Mouse (Mus musculus) midbrain, embryonic 14.5 days (tissue): ENCODE measurements around the gene Adgrb3. TPM values are rescaled to one million over a fixed set of nuclear protein-coding genes. Genes with fewer than 3 reads are reported as not detected.
A peak's percentile ranks its signal among the peaks of the same experiment; 100 is the strongest.
"Not testable (repeated sequence)": the region's sequence is repeated elsewhere in the genome, so short reads cannot be mapped to it uniquely, and the experiment has no call there.

Source experiments
- ATAC-seq: fragments of 200-750 bp; cut with Nextera tagmentation; 2 replicates; pipeline ENCODE4 v1.8.0; 2017; ENCODE audit warnings: moderate number of reproducible peaks, moderate library complexity; ENCODE audit not compliant: low FRiP score, low TSS enrichment
- DNase-seq: peaks from one replicate; pipeline ENCODE4 v3.0.0-alpha.2; 2015
- H3K27ac ChIP-seq: fragments of 300-500 bp; sonication (generic); replicated peaks from 2 replicates; pipeline ENCODE4 v1.5.1; 2014; ENCODE audit warnings: mild to moderate bottlenecking, low read depth, low read length, moderate library complexity
- H3K27me3 ChIP-seq: fragments of 300-500 bp; sonication (generic); 2 replicates; pipeline ENCODE4 v1.6.1; 2014; ENCODE audit warnings: low read length, control low read depth, mixed read lengths; ENCODE audit not compliant: control insufficient read depth, insufficient read depth
- H3K36me3 ChIP-seq: fragments of 300-500 bp; sonication (generic); 2 replicates; pipeline ENCODE4 v1.6.1; 2014; ENCODE audit warnings: low read length, control low read depth; ENCODE audit not compliant: control insufficient read depth, insufficient read depth
- H3K4me1 ChIP-seq: fragments of 300-500 bp; sonication (generic); 2 replicates; pipeline ENCODE4 v1.6.1; 2014; ENCODE audit warnings: mild to moderate bottlenecking, antibody characterized with exemption, low read length, control low read depth; ENCODE audit not compliant: control insufficient read depth, insufficient read depth
- H3K4me2 ChIP-seq: fragments of 300-500 bp; sonication (generic); 2 replicates; pipeline ENCODE4 v1.6.1; 2014; ENCODE audit warnings: mild to moderate bottlenecking, low read length, moderate library complexity
- H3K4me3 ChIP-seq: fragments of 300-500 bp; sonication (generic); replicated peaks from 2 replicates; pipeline ENCODE4 v1.5.1; 2014; ENCODE audit warnings: low read depth, low read length
- H3K9ac ChIP-seq: fragments of 300-500 bp; sonication (generic); replicated peaks from 2 replicates; pipeline ENCODE4 v1.6.1; 2014; ENCODE audit warnings: mild to moderate bottlenecking, low read length, moderate library complexity
- H3K9me3 ChIP-seq: fragments of 300-500 bp; sonication (generic); 2 replicates; pipeline ENCODE4 v1.6.1; 2016; ENCODE audit warnings: low read length, control low read depth, mixed read lengths; ENCODE audit not compliant: control insufficient read depth
- WGBS: fragments of 180-500 bp; shearing (Covaris S2); extraction: QIAGEN DNeasy Blood & Tissue Kit; methylation state at CpG from one replicate; pipeline ENCODE4 v1.1.7; 2014; 5-methylcytosine and 5-hydroxymethylcytosine counted together
- polyA plus RNA-seq: library from polyadenylated mRNA; unstranded; fragments of >200 nt; fragmentation: Nextera tagmentation; extraction: Ambion mirVana; gene quantifications from 2 replicates; pipeline ENCODE4 v1.2.1, GENCODE M21; 2014

Gene Adgrb3
- polyA plus RNA-seq, 1 experiment from 2014 or later, result 67.6 TPM

GRCm38 (mm10) chr1:25033155-25034095, 796.1 kb downstream of the Adgrb3 start:
- WGBS, result 40% methylated on average over 8 of the region's 8 CpGs
- H3K27me3 ChIP-seq, result no peaks in the 10 kb centered on the region
- ATAC-seq (peak; percentile 85), DNase-seq (peak; percentile 86)
- H3K9me3 ChIP-seq, result no peaks in the 10 kb centered on the region
- peak overlapping the region; percentile 14 for H3K4me2 ChIP-seq
- no peak overlapping the region for H3K4me3 ChIP-seq
- H3K9ac ChIP-seq, result no peak overlapping the region
- H3K36me3 ChIP-seq, result no peaks in the 10 kb centered on the region
- H3K27ac ChIP-seq, result peak overlapping the region; percentile 27
- no peaks in the 10 kb centered on the region; the same call in none of the 2 replicates for H3K4me1 ChIP-seq

- Histone ChIP-seq H3K36me3 (no peaks in the 10 kb centered on the region), H3K9ac (no peak overlapping the region), H3K4me2 (no peak overlapping the region), H3K4me1 (no peaks in the 10 kb centered on the region), H3K27ac (no peak overlapping the region), H3K4me3 (no peak overlapping the region), H3K27me3 (no peaks in the 10 kb centered on the region), H3K9me3 (no peaks in the 10 kb centered on the region)
- DNase-seq, result no peak
- WGBS, result 88% methylated on average over 3 of the region's 3 CpGs
- no peak for ATAC-seq
These were observed 806.4 kb downstream of the Adgrb3 start for GRCm38 (mm10) chr1:25023156-25023555.

GRCm38 (mm10) chr1:25017851-25018250, 811.7 kb downstream of the Adgrb3 start:
- not testable (repeated sequence) for H3K27me3 ChIP-seq, H3K4me3 ChIP-seq, H3K36me3 ChIP-seq, H3K9ac ChIP-seq, H3K9me3 ChIP-seq, H3K27ac ChIP-seq, H3K4me1 ChIP-seq, H3K4me2 ChIP-seq, DNase-seq, ATAC-seq
- 89% methylated on average over 5 of the region's 8 CpGs for WGBS
